Mouse (Mus musculus): ENCODE results near the gene Tmod1.

Tmod1 gene

DNA sequence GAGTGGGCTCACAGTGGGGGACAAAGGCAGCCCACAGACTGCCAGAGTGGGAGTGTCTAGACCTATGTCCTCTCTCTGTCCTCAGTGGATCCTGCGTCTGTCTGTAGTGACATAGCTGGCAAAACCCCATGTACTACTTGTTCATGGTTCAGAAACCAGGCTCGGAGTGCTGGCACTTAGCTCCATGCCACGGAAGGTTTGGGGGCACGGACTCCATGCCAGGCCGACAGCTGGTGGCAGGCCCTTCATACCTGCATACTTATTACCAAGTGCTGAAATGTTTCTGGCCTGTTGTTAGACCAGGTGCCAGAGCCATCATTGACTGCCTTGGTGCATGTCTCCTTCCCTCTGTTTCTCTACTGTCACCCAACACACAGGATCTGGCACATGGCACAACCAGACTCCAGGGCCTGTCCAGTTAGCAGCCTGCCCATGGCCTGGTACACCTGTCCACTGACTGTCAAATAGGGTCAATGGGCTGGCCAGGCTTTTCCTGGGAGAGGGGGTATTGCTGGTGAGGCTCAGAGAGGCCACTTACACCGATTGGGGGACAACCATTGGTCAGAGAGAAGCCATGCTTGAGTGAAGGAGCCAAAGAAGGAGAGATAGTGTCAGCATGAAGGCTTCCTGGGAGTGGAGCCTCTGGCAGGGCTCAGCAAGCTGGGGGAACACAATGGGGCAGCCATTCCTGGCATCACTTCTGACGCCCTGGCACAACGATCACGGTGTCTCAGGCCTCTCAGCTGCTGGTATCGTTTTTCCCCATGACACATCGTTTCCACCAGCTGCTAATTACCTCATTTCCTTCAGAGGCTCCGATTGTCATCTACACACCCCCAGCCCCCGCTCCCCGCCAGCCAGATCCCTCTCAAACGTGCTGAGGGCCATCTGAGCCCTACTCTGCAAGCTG lies 56.4 kb downstream of the Tmod1 start:
- peak; percentile 54 for DNase-seq

DNA sequence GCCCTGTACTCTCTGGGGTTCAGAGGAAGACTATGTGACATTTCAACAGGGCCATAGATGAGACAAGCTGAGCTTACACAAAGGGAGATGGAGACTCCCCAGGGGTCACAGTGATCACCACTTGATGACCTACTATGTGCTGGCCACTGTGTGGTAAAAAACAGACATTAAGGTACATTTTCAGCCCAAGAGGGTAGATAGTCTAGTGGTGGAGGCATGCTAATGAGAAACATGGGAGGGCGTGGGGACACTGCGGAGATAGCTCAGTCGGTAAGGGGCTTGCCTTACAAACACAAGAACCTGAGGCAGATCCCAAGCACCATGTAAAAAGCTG lies 57.1 kb downstream of the Tmod1 start:
- DNase-seq, result no peak

DNA sequence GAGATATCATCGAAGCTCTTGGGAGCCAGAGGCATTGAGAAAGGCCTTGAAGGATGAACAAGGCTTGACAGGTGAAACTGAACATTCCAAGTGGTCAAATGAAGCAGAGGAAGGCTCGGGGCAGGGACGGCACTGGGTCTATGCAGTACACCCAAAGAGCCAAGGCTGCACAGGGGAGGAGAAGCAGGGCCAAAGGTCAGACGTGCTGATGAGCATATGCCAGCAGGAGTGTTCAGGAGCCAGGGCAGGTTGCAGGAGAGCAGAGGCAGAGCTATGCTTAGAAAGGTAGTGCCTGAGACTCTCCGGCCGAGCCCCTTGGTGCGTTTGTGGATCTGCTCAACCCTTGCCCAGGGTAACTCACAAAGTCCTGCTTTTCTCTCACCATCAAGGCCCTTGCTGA lies 57.8 kb downstream of the Tmod1 start:
- DNase-seq, result no peak

DNA sequence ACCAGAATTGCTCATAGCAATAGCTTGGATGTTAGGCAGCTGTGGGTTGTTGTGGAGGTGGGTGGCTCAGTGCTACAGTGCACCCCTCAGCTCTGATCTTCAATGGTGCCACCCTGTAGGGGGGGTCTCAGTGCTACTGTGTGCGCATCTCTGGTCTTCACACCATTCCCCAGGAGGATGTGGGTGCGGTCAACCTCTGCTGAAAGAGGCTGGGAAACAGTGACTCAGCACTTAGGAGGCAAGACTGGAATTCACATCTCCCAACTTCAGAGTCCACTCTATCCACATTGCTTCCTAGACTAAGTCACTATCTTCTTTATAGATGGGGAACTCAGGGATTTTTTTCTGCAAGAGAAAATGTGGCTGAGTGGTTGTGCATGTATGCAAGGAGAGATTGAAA lies 58.9 kb downstream of the Tmod1 start:
- DNase-seq, result no peak

DNA sequence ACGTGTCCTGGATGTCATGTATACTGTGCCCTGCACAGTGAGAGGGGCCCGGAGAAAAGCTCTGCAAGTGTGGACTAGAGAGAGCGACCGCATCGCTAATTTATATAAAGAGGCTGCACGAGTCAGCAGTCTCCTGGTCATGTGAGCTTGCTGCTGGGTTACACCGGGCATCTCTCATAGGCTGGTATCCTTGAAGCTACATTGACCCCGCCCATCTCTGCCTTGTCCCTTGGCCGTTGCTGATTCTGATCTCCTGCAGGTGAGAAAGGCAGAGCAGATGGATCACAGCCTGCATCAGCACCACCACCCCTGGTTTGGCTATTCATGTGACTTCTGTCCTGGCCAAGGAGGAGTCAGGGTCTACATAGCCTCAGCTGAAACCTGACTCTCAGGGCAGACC lies 60.4 kb downstream of the Tmod1 start:
- DNase-seq, result no peak

DNA sequence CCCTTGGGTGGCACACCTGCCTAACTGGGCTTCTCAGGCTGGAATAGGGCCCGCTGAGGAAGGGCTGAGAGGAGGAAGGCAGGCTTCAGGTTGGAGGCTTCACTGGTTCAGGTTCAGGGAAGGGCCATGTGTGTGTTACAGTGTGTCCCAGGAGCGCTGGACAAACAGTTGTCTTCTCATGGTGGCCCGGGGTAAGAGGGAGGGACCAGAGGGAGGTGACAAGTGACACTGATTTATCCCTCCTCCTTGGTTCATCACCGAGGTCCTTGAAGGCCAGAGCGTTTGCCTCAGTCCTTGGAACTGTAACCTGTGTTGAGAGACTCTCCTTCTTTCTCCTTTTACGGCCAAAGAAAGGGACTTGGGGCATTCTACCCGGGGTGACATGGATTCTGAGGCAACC lies 61.8 kb downstream of the Tmod1 start:
- no peak for DNase-seq

DNA sequence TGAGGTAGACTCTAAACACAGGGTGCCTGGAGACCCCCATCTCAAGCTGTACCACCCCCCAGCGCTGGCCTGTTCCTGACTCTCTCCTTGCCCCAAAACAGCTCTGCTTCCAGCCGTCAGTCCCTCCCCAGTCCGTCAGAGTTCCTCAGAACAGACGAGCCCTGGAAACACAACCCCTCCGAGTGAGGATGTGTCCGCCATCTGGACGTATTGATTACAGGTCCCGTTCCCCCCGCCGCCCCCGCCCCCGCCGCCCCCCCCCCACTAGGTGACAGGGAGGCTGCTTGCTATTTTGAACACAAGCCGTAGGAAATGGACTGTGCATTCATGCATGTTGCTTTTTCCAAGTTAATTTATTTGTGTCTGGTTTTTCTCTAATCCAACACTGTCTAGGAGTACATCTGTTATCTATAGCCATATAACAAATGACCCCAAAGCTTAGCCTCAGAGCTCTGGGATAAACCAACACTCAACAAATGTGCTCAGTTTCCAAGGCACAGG lies 62.5 kb downstream of the Tmod1 start:
- DNase-seq, result no peak

DNA sequence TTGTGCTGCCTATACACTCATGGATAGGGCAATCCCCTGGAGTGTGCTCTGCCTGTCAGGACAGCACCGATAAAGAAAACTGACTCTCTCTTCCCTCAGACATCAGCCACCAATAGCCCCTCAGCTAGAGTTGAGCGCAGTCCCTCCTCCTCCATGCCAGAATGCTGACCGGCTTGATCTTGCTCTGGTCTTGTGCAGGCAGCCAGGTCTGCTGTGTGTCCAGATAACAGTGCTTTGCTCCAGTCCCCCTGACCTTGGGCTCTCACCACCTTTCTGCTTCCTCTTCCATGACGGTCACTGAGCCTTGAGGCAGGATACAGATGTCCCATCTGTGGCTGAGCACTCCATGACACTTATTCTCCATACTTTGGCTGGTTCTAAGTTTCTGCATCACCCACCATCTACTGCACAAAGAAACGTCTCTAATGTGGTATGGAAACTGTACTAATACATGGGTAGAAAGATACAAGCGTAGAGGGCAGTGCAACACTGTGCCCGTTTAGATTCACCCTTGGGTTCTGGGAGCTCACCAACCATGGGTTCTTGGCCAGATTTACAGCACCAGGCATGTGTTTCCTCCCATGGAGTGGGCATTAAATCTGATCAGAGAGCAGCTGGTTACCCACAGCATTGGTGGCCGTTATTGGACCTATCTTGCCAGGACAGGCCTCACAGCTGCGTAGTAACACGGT lies 63.5 kb downstream of the Tmod1 start:
- DNase-seq, result no peak

DNA sequence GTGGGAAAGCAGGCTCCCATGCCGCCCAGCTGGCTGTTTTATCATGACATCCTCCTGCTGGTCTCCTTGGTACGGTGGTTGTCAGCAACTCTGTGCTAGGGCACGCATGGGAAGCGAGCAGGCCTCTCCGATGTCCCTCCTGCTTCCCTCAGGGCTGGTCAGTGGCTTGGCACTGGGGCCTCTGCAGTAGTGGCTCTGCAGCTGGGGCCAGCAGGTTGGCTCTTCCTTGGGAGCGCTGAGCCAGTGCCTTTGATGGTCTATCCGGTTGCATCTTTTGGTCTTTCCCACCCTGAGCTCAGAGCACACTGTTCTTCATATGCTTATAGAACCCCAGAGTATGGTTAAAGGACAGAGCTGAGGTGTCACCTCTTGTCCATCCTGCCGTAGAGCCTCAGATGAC lies 71.3 kb downstream of the Tmod1 start:
- no peak for DNase-seq

DNA sequence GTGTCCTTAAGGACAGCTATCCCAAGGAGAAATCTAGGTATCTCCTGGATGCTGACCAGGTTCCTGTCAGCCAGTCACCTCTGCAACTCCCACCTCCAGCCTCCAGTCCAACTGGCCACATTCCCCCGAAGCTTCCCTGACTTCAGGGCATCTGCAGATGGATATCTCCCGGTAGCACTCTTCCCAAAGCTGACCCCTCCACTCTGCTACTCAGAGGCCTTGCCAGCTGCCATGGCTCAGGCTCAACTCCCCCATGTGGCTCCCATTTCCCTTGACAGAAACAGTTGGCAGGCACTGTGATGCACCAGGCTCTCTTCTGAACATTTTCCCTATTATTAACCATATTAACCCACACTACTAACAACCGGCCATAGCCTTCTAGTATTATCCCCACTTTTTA lies 72.6 kb downstream of the Tmod1 start:
- no peak for DNase-seq

DNA sequence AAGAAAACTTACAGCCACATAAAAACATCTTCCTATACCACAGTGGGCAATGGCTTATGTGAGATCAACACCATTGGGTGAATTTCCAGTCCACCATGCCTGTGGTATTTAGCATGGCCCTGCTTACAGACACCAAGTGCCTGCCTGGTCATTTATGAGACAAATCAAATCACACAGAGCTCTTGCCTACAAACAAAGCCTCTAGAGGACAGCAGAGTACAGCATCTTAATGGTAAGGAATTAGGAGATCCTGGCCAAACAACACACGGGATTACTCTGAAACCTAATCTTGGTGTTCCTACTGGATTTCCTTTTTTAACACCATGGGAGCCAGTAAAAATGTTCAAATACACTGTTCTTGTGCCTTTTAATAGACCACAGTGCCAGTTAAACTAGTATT lies 76.6 kb downstream of the Tmod1 start:
- DNase-seq, result no peak

DNA sequence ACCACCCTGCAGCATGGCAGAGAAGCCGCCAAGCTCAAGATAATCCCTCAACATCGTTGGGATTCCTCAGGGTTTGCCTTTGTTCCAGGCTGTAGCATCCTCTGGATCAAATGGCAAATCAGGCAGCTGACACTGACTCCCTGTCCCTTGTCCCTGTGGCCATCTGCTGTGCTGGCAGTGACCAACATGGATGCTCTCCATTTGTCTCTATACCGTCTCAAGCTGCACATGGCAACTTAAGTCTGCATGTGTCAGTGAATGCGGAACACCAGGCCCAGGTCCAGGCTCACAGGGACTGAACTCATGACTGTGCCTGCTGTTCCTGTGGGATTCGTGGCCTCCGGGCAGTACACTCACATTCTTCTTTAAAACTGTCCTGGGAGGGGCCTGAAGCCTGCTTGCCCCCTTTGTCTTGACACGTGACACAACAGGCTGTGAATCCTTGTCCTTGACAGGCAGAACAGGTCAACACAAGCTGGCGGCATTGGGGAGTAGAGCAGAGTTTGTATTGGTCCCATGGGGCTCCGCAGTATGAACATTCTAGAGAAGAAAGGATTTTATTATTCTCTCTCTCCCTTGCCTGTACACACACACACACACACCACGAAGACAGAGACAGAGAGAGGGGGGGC lies 77.9 kb downstream of the Tmod1 start:
- DNase-seq, result no peak

DNA sequence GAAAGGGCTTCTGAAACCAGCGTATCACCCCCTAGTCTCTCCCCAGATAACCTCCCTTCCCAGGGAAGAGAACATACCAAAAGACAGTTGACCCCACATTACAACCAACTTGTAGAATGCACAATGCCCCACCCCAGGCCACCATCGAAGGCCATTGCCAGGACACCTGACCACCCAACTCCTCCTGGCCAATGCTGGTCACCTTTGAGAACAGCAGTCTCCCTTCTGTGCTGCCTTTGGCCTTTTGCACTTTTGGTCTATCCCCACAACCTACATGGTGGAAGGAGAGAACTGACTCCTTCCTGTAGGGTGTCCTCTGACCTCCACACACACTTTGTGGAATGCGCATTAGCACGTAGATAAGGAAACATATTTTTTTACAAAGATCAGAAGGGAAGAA lies 78.8 kb downstream of the Tmod1 start:
- DNase-seq, result no peak

DNA sequence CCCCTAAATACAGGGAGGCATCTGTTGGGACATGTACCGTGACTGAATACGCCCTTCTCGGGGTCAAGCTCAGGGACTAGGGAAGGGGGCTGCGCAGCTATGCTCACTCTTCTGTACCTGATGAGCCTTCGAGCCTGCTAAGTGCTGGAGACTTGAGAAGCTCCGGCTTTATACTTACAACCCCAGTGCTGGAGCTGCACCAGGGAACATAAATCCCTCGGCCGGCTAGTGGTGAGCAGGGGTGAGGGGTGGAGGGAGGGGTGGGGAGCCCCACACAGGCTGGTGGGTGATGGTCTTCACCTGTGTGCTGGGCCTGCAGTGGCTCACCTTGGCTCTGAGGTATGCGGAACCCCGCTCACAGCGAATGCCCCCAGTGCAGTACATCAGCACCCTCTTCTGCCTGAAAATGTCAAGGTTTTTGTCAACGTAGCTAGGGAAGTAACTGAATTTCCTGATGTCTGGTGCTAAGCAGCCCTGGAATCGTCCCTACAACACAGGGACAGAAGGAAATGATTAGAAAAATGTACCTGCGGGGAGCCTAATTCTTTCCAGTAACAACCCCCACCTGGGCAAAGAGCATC lies 80.9 kb downstream of the Tmod1 start:
- no peak for DNase-seq

DNA sequence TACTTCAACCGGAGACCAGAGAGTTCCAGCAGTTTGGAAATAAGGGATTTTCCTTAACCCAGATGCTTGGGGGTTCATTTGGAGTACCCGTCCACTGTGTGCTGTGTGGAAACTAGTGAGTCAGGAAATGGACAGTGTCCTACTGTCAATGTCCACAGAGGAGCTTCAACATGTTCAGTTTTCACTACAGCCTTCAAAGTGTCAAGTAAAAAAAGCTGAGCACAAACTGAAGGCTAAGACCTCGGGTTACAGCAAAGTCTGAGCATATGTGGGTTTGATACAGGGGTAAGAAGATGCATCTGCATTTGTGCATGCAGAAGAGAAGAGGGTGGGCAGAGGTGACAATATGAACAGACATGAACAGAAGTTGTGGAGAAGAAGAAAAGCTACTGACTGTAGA lies 82.0 kb downstream of the Tmod1 start:
- DNase-seq, result no peak

DNA sequence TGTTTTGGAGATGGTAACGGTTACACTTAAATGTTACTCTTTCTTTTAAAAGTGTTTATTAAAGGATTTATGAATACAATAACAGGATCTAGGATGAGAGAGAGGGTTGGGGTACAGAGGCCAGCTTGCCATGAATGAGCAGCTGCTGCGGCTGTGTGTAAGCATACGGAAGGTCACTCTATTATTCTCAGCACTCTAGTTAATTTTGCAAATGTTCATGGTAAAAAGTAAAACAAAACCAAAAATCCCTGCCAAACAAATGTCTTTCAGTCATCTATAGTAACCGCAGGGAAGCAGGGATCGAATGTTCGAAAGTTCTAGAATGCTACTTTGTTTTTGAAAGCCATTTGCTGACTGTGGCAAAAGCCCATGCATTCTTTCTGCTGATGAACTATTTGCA lies 84.6 kb downstream of the Tmod1 start:
- no peak for DNase-seq

DNA sequence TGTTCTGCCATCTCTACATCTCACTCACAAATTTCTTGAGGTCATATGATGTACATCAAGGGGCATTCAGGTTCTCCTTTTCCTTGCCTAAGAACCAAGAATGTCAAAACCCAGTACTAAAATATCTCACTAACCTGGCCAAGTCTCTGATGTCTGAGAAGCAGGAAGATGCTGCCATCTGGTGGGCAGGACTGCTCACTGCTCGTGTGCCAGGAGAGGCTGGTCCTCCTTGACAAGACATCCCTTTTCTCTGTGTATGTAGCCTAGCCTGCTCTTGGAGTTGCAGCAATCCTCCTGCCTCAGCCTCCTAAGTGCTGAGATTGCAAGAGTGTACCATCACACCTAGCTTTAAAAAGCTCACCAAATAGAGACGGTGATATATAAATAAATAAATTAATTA lies 87.8 kb downstream of the Tmod1 start:
- DNase-seq, result peak; percentile 76

DNA sequence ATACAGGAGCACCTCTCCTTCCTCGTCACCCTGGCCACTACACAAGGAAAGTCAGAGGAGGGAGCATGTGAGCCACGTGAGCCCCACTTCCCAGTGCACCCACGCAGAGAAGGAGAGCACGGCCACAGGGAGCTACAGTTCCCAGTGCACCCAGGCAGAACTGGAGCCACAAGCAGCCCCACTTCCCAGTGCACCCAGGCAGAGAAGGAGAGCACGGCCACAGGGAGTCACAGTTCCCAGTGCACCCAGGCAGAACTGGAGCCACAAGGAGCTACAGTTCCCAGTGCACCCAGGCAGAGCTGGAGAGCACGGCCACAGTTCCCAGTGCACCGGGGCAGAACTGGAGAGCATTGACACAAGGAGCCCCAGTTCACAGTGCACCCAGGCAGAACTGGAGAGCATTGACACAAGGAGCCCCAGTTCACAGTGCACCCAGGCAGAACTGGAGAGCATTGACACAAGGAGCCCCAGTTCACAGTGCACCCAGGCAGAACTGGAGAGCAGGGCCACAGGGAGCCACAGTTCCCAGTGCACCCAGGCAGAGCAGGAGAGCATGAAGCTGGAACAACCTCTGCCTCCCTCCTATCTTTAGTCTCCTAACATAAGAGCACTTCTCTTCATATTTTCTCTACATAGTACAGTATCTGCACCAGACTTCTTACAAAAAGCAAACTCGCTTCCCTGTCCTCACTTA lies 90.7 kb downstream of the Tmod1 start:
- DNase-seq, result peak; percentile 37

DNA sequence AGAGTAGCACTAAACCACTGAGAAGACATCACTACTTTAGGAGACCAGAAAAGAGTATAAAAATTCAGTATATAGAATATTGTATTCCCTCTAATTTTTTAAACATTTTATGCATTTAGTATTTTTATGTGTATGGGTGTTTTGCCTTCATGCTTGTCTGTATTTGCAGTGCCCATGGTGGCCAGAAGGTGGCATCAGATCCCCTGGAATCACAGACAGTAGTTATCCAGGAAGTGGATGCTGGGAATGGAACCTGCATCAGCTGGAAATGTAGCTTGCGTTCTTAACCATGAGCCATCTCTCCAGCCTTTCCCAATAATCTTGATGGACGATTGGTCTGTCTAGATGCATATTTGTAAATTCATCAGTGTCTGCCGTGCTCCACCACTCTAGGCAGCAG lies 91.5 kb downstream of the Tmod1 start:
- DNase-seq, result no peak

DNA sequence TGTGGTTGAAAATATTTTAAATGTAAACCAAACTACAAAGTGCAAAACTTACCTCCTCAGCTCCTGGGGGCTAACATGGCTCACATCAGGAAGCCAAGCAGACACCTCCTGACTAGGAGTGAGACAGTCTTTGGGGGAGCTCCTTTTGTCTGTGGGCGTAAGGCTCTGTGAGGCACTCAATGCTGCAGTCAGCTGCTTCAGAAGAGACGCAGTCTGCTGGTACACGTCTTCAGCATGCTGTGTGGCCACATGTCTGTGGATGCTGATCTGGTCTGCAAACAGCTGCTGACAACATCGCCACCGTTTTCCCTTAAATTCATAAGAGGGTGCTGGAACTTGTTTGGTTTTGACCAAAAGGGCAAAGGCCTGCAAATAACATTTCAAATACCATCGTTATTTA lies 93.1 kb downstream of the Tmod1 start:
- peak; percentile 25 for DNase-seq

DNA sequence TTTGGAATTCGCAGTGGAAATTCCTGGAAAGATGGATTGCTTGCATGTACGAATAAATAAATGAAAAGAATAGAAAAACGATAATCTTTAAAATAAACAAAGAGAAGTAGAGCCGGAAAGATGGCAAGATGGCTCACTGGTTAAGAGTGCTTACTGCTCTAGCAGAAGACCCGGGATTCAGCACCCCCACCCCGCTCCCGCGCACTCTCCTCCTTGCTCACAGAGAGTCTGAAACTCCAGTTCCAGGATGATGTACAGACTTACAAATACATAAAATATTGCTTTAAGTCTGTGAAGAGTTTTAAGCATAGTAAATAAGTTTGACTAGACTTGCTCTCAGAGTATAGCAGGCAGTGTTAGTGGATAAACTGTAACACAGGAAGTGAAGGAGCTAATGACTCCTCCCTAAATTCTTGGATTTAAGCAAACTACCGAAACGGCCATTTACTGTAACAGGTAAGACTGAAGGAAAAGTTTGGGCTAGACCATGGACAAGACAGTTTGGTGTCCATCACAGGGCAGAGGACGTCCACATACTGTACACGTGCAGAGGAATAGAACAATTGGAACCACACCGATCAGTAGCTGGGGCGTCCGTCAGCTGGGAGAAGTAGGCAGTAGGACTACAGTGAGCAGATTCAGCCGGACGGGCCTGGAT lies 99.0 kb downstream of the Tmod1 start:
- DNase-seq, result no peak

Data from right cerebral cortex, adult 18-20 months (tissue).